9 mouse cellular contexts compared by ENCODE assay signal in the genomic region with DNA sequence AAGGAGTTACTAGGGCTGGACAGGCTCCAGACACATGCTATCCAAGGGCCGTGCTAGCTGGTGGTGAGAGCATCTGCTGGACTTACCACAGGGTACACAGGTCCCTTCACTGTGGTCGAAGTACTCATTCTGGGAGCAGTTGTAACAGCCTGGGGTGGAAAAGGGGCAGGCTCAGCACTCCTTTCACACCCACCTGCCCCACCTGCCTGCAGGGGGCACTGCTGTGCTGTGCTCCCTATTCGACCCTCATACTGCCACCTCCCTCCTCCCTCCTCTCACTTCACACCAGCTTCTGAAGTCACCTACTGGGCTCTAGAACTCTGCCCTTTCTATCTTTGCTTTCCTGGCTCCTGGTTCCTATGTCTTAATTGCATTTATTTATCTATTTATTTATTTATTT. TPM values are rescaled to one million over a fixed set of nuclear protein-coding genes. Genes with fewer than 3 reads are reported as not detected.
DNase-seq lines count a peak whose midpoint lies in the region; TF ChIP-seq lines count a peak whose summit lies in the region.
"Had no signal": no experiment of that assay in that cellular context is flagged by ENCODE, and none has a peak within 500 bp of the region (broad histone marks: within the 10 kb centered on the region; RNA-seq: fewer than 3 reads in every experiment).

No protein-coding gene starts in this region.

- no peaks in the 10 kb centered on the region for H3K27me3 ChIP-seq in embryonic facial prominence, embryonic 10.5 days (replicated peaks; ENCODE audit: low read depth, poor library complexity, severe bottlenecking)
- H3K27me3 ChIP-seq: stomach, embryonic 15.5 days had no signal

- no peaks in the 10 kb centered on the region for H3K36me3 ChIP-seq in embryonic facial prominence, embryonic 10.5 days (replicated peaks)
- H3K36me3 ChIP-seq: stomach, embryonic 15.5 days had no signal

- WGBS in lung, adult 2 months, result 45% methylated on average over 3 of the region's 3 CpGs
- WGBS in embryonic facial prominence, embryonic 10.5 days, result 40% methylated on average over 3 of the region's 3 CpGs

- no peaks in the 10 kb centered on the region for H3K4me1 ChIP-seq in lung, adult 2 months (ENCODE audit: control insufficient read depth, insufficient read depth, low read length)
- peaks cover 9% of the 10 kb centered on the region; the same call in 1 of the 2 replicates for H3K4me1 ChIP-seq in embryonic facial prominence, embryonic 10.5 days
- H3K4me1 ChIP-seq: stomach, embryonic 15.5 days had no signal

- H3K4me3 ChIP-seq in lung, adult 2 months (replicated peaks; ENCODE audit: extremely low read depth, low read depth, low read length), result no peak overlapping the region
- H3K4me3 ChIP-seq in embryonic facial prominence, embryonic 10.5 days, result no peak overlapping the region
- H3K4me3 ChIP-seq: stomach, embryonic 15.5 days had no signal

- peak; percentile 56; the same call in 1 of the 2 replicates for TF ChIP-seq CTCF in lung, adult 2 months (IDR thresholded peaks at IDR 0.05; ENCODE audit: insufficient read depth, low read length)

- DNase-seq in adrenal gland, postnatal 14 days, result peak; percentile 37
- DNase-seq in adrenal gland, adult 8-10 months, result no peak
- no peak for DNase-seq in lung, adult 2 months
- no peak for DNase-seq in lung, postnatal 25 days (ENCODE audit: low spot score)
- peak; percentile 30 for DNase-seq in embryonic facial prominence, embryonic 10.5 days (ENCODE audit: low spot score)
- DNase-seq in thymus, postnatal 0 days (ENCODE audit: low spot score), result peak; percentile 26
- no peak for DNase-seq in testis, postnatal 14 days (ENCODE audit: low spot score)
- DNase-seq in ovary, postnatal 14 days (ENCODE audit: low spot score), result no peak

- TF ChIP-seq POLR2A in lung, adult 2 months (IDR thresholded peaks at IDR 0.05; ENCODE audit: borderline replicate concordance, extremely low read depth, low read depth, low read length), result no peak

- no peak overlapping the region for H3K27ac ChIP-seq in embryonic facial prominence, embryonic 10.5 days (replicated peaks)
- H3K27ac ChIP-seq: stomach, embryonic 15.5 days had no signal

- no peaks in the 10 kb centered on the region for H3K9me3 ChIP-seq in embryonic facial prominence, embryonic 10.5 days
- H3K9me3 ChIP-seq: stomach, embryonic 15.5 days had no signal

RNA-seq across cellular contexts. Expression of a gene that starts 12.0 kb away (rescaled TPM):
- total RNA-seq in adrenal gland, postnatal 14 days (2021), result not detected in 2 replicates
- not detected for total RNA-seq in adrenal gland, adult 8-10 months (2022)
- 0.03 and 0.04 TPM in 2 replicates for polyA plus RNA-seq in lung, adult 2 months (2012; rRNA removed)
- polyA plus RNA-seq in embryonic facial prominence, embryonic 10.5 days (2016; fragmentation: Nextera tagmentation; extraction: Ambion mirVana), result 0.11 and 0.14 TPM in 2 replicates
- polyA plus RNA-seq in thymus, postnatal 0 days (2015; fragmentation: Nextera tagmentation; extraction: Ambion mirVana), result 0.09 and 0.13 TPM in 2 replicates

RNA-seq across cellular contexts. Expression of a gene that starts 47.0 kb away (rescaled TPM):
- 0.78 and 4.3 TPM in 2 replicates for total RNA-seq in adrenal gland, postnatal 14 days (2021)
- total RNA-seq in adrenal gland, adult 8-10 months (2022), result 1 to 10 TPM in 2 of 4 experiments, under 1 TPM in 2; 0.24 to 2.2 (median 0.81) TPM
- 1.8 and 53.0 TPM in 2 replicates for polyA plus RNA-seq in lung, adult 2 months (2012; rRNA removed)
- 0.26 and 0.36 TPM in 2 replicates for polyA plus RNA-seq in embryonic facial prominence, embryonic 10.5 days (2016; fragmentation: Nextera tagmentation; extraction: Ambion mirVana)
- polyA plus RNA-seq in thymus, postnatal 0 days (2015; fragmentation: Nextera tagmentation; extraction: Ambion mirVana), result 0.17 and 0.27 TPM in 2 replicates

Comparison
In these comparisons a context has a peak if more than half of its experiments do, and no peak if none do; other contexts are left out.
1. DNase-seq: peak in adrenal gland, postnatal 14 days (single experiment), embryonic facial prominence, embryonic 10.5 days (single experiment) and thymus, postnatal 0 days (single experiment); none in adrenal gland, adult 8-10 months (single experiment), lung, adult 2 months (single experiment), lung, postnatal 25 days (single experiment), testis, postnatal 14 days (single experiment) and ovary, postnatal 14 days (single experiment).